12 mouse cellular contexts compared by ENCODE assay signal in genomic region chr3:121589494-121589885, GRCm38 (mm10). TPM values are rescaled to one million over a fixed set of nuclear protein-coding genes. Genes with fewer than 3 reads are reported as not detected.
DNase-seq lines count a peak whose midpoint lies in the region; ATAC-seq and TF ChIP-seq lines count a peak whose summit lies in the region.
"Had no signal": no experiment of that assay in that cellular context is flagged by ENCODE, and none has a peak within 500 bp of the region (broad histone marks: within the 10 kb centered on the region; RNA-seq: fewer than 3 reads in every experiment).

No protein-coding gene starts in this region.

- H3K4me1 ChIP-seq in kidney, embryonic 14.5 days (ENCODE audit: control insufficient read depth, insufficient read depth, low read length): peaks cover 17% of the 10 kb centered on the region
- H3K4me1 ChIP-seq in embryonic facial prominence, embryonic 10.5 days: peaks cover 44% of the 10 kb centered on the region
- peaks cover 26% of the 10 kb centered on the region; the same call in 1 of the 2 replicates for H3K4me1 ChIP-seq in intestine, embryonic 15.5 days (replicated peaks)
- no peaks in the 10 kb centered on the region for H3K4me1 ChIP-seq in small intestine, adult 2 months (ENCODE audit: control insufficient read depth, insufficient read depth, insufficient read length, low read length)
- H3K4me1 ChIP-seq: liver, embryonic 12.5 days had no signal

- peak; percentile 36; the same call in 1 of the 2 replicates for ATAC-seq in kidney, embryonic 14.5 days (ENCODE audit: low FRiP score, low TSS enrichment)
- ATAC-seq in intestine, embryonic 15.5 days: no peak
- ATAC-seq: liver, embryonic 12.5 days had no signal

- no peaks in the 10 kb centered on the region for H3K36me3 ChIP-seq in kidney, embryonic 14.5 days (ENCODE audit: control insufficient read depth, insufficient read depth, low read length)
- no peaks in the 10 kb centered on the region for H3K36me3 ChIP-seq in embryonic facial prominence, embryonic 10.5 days (replicated peaks)
- no peaks in the 10 kb centered on the region for H3K36me3 ChIP-seq in intestine, embryonic 15.5 days
- no peaks in the 10 kb centered on the region for H3K36me3 ChIP-seq in small intestine, adult 2 months (ENCODE audit: control insufficient read depth, insufficient read depth, low read length)
- H3K36me3 ChIP-seq: liver, embryonic 12.5 days; neural tube, embryonic 15.5 days had no signal

- no peaks in the 10 kb centered on the region for H3K27me3 ChIP-seq in kidney, embryonic 14.5 days (ENCODE audit: control insufficient read depth, insufficient read depth, low read length)
- H3K27me3 ChIP-seq in embryonic facial prominence, embryonic 10.5 days (replicated peaks; ENCODE audit: low read depth, poor library complexity, severe bottlenecking): no peaks in the 10 kb centered on the region
- H3K27me3 ChIP-seq in intestine, embryonic 15.5 days (replicated peaks): no peaks in the 10 kb centered on the region
- no peaks in the 10 kb centered on the region for H3K27me3 ChIP-seq in small intestine, adult 2 months (ENCODE audit: control insufficient read depth, insufficient read depth, low read length)
- H3K27me3 ChIP-seq: liver, embryonic 12.5 days; neural tube, embryonic 15.5 days had no signal

- no peak for TF ChIP-seq POLR2A in small intestine, adult 2 months (IDR thresholded peaks at IDR 0.05; ENCODE audit: low read depth, low read length)

- no peak for TF ChIP-seq CTCF in small intestine, adult 2 months (IDR thresholded peaks at IDR 0.05; ENCODE audit: extremely low read depth, insufficient read length, insufficient replicate concordance, low read depth, low read length)

- no peak overlapping the region for H3K4me2 ChIP-seq in kidney, embryonic 14.5 days (replicated peaks; ENCODE audit: low read depth, low read length)
- H3K4me2 ChIP-seq in intestine, embryonic 15.5 days (replicated peaks): no peak overlapping the region
- H3K4me2 ChIP-seq: liver, embryonic 12.5 days; neural tube, embryonic 15.5 days had no signal

- no peak overlapping the region for H3K9ac ChIP-seq in kidney, embryonic 14.5 days (ENCODE audit: low read depth, low read length)
- H3K9ac ChIP-seq in intestine, embryonic 15.5 days: no peak overlapping the region
- H3K9ac ChIP-seq: liver, embryonic 12.5 days; neural tube, embryonic 15.5 days had no signal

- H3K4me3 ChIP-seq in kidney, embryonic 14.5 days (ENCODE audit: low read length): no peak overlapping the region
- no peak overlapping the region for H3K4me3 ChIP-seq in embryonic facial prominence, embryonic 10.5 days
- no peak overlapping the region for H3K4me3 ChIP-seq in intestine, embryonic 15.5 days (replicated peaks)
- no peak overlapping the region for H3K4me3 ChIP-seq in small intestine, adult 2 months (ENCODE audit: low read depth, low read length)
- H3K4me3 ChIP-seq: liver, embryonic 12.5 days; neural tube, embryonic 15.5 days had no signal

- no peak for DNase-seq in kidney, postnatal 36 days
- no peak for DNase-seq in embryonic facial prominence, embryonic 10.5 days (ENCODE audit: low spot score)
- DNase-seq in cerebellum, adult 18-20 months: no peak
- no peak for DNase-seq in right cerebral cortex, adult 18-20 months
- DNase-seq: kidney, adult 2 months; thymus, postnatal 36 days had no signal

- no peaks in the 10 kb centered on the region for H3K9me3 ChIP-seq in kidney, embryonic 14.5 days (ENCODE audit: control insufficient read depth, low read length)
- H3K9me3 ChIP-seq in embryonic facial prominence, embryonic 10.5 days: no peaks in the 10 kb centered on the region
- H3K9me3 ChIP-seq in intestine, embryonic 15.5 days: no peaks in the 10 kb centered on the region
- H3K9me3 ChIP-seq: liver, embryonic 12.5 days; neural tube, embryonic 15.5 days had no signal

- WGBS in kidney, embryonic 14.5 days: 79% methylated on average over 9 of the region's 9 CpGs
- 85% methylated on average over 9 of the region's 9 CpGs for WGBS in embryonic facial prominence, embryonic 10.5 days
- WGBS in intestine, embryonic 15.5 days: 75% methylated on average over 9 of the region's 9 CpGs
- WGBS in small intestine, adult 2 months: 85% methylated on average over 9 of the region's 9 CpGs

- peak overlapping the region; percentile 91 for H3K27ac ChIP-seq in kidney, embryonic 14.5 days (ENCODE audit: low read depth, low read length)
- H3K27ac ChIP-seq in embryonic facial prominence, embryonic 10.5 days (replicated peaks): peak overlapping the region; percentile 81
- H3K27ac ChIP-seq in intestine, embryonic 15.5 days: peak overlapping the region; percentile 66
- H3K27ac ChIP-seq in small intestine, adult 2 months (ENCODE audit: insufficient read depth, low read depth, low read length): peak overlapping the region; percentile 29; the same call in 1 of the 2 replicates
- H3K27ac ChIP-seq: liver, embryonic 12.5 days; macrophage; neural tube, embryonic 15.5 days had no signal

RNA-seq across cellular contexts. Expression of gene Slc44a3, which starts 57.3 kb away (rescaled TPM):
- polyA plus RNA-seq in kidney, embryonic 14.5 days (2014; fragmentation: Nextera tagmentation; extraction: Ambion mirVana): 5.6 and 9.0 TPM in 2 replicates
- polyA plus RNA-seq in embryonic facial prominence, embryonic 10.5 days (2016; fragmentation: Nextera tagmentation; extraction: Ambion mirVana): 0.83 and 1.6 TPM in 2 replicates
- 42.5 and 45.3 TPM in 2 replicates for polyA plus RNA-seq in intestine, embryonic 15.5 days (2015; fragmentation: Nextera tagmentation; extraction: Ambion mirVana)
- polyA plus RNA-seq in small intestine, adult 2 months (2012; rRNA removed): 4.6 and 5.9 TPM in 2 replicates
- polyA plus RNA-seq: macrophage had no signal

Comparison
In these comparisons a context has a peak if more than half of its experiments do, and no peak if none do; other contexts are left out.
1. H3K27ac ChIP-seq: peak in every context shown above with its lines; median percentile 91 in kidney, embryonic 14.5 days; 81 in embryonic facial prominence, embryonic 10.5 days; 66 in intestine, embryonic 15.5 days; 29 in small intestine, adult 2 months.